Mouse (Mus musculus) lung, embryonic 14.5 days (tissue): ENCODE results near the gene Eral1. TPM values are rescaled to one million over a fixed set of nuclear protein-coding genes. Genes with fewer than 3 reads are reported as not detected.
A peak's percentile ranks its signal among the peaks of the same experiment; 100 is the strongest.

Experiments used
- ATAC-seq: fragments of 200-750 bp; cut with Nextera tagmentation; 2 replicates; pipeline ENCODE4 v1.8.0; 2017; ENCODE audit warnings: mild to moderate bottlenecking, moderate TSS enrichment, moderate library complexity; ENCODE audit not compliant: insufficient read depth
- DNase-seq: peaks from one replicate; pipeline ENCODE4 v3.0.0-alpha.2; 2015
- H3K27ac ChIP-seq: fragments of 300-500 bp; sonication (generic); 2 replicates; pipeline ENCODE4 v1.5.1; 2014; ENCODE audit warnings: low read depth, mild to moderate bottlenecking, moderate library complexity
- H3K27me3 ChIP-seq: fragments of 300-500 bp; sonication (generic); 2 replicates; pipeline ENCODE4 v1.6.1; 2014; ENCODE audit warnings: low read length, control low read depth; ENCODE audit not compliant: insufficient read depth
- H3K36me3 ChIP-seq: fragments of 300-500 bp; sonication (generic); 2 replicates; pipeline ENCODE4 v1.6.1; 2014; ENCODE audit warnings: control low read depth; ENCODE audit not compliant: insufficient read depth
- H3K4me1 ChIP-seq: fragments of 300-500 bp; sonication (generic); 2 replicates; pipeline ENCODE4 v1.6.1; 2014; ENCODE audit warnings: antibody characterized with exemption, control low read depth; ENCODE audit not compliant: insufficient read depth
- H3K4me2 ChIP-seq: fragments of 300-500 bp; sonication (generic); 2 replicates; pipeline ENCODE4 v1.6.1; 2014; ENCODE audit warnings: mild to moderate bottlenecking
- H3K4me3 ChIP-seq: fragments of 300-500 bp; sonication (generic); 2 replicates; pipeline ENCODE4 v1.5.1; 2014; ENCODE audit warnings: low read depth, low read length
- H3K9ac ChIP-seq: fragments of 300-500 bp; sonication (generic); 2 replicates; pipeline ENCODE4 v1.6.1; 2014
- H3K9me3 ChIP-seq: fragments of 300-500 bp; sonication (generic); 2 replicates; pipeline ENCODE4 v1.6.1; 2016; ENCODE audit warnings: low read depth, low read length, control low read depth
- CTCF ChIP-seq: IDR thresholded peaks from 2 replicates; pipeline ENCODE4 v1.5.1; 2016; ENCODE audit warnings: antibody characterized with exemption, low read depth
- WGBS: fragments of 180-500 bp; shearing (Covaris S2); extraction: QIAGEN DNeasy Blood & Tissue Kit; methylation state at CpG from one replicate; pipeline ENCODE4 v1.1.7; 2014; 5-methylcytosine and 5-hydroxymethylcytosine counted together
- polyA plus RNA-seq: library from polyadenylated mRNA; unstranded; fragments of >200 nt; fragmentation: Nextera tagmentation; extraction: Ambion mirVana; gene quantifications from 2 replicates; pipeline ENCODE4 v1.2.1, GENCODE M21; 2014

Gene Eral1
- polyA plus RNA-seq: 37.5 and 38.5 TPM in 2 replicates

- Histone ChIP-seq H3K9ac (peak within 1 kb of the TSS; percentile 74), H3K4me1 (peaks cover 2% of the 10 kb centered on the region; the same call in 1 of the 2 replicates), H3K36me3 (peaks cover 25% of the 10 kb centered on the region), H3K27me3 (no peaks in the 10 kb centered on the region), H3K27ac (0 out of 2 replicates have a peak within 1 kb of the TSS, but pooled peaks have one; percentile 32), H3K9me3 (no peaks in the 10 kb centered on the region), H3K4me3 (peak within 1 kb of the TSS; percentile 93), H3K4me2 (peak within 1 kb of the TSS; percentile 86)
- 2% methylated on average over 42 of the region's 42 CpGs for WGBS
- no peak for TF ChIP-seq CTCF
- DNase-seq: peak; percentile 95
- peak; percentile 98 for ATAC-seq
Observed at GRCm38 (mm10) chr11:78079961-78080921, at the start of gene Eral1. Eral1 (minus strand) TSS chr11:78080383.

DNA sequence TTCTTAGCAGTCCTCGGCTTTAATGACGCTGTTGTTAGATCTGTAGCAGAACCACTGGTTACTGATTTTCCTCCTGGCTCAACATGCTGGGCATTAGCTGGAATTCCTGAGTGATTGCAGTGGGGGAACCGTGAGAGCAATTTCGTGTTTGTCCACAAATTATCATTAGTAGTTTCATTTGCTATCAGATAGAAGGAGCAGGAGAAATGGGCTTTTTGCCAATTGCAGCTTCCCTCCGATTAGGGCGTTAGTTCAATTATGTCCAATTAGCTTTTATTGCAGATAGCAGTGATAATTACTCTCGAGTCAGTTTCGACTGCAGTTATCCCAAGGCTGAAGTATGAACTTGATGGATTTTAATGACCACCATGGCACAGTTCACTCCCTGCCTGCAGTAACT, 49.3 kb upstream of the Eral1 start:
- Histone ChIP-seq H3K27ac (no peak overlapping the region), H3K36me3 (peaks cover 4% of the 10 kb centered on the region; the same call in 1 of the 2 replicates), H3K9ac (no peak overlapping the region), H3K4me3 (no peak overlapping the region), H3K4me2 (no peak overlapping the region), H3K9me3 (no peaks in the 10 kb centered on the region), H3K4me1 (no peaks in the 10 kb centered on the region), H3K27me3 (no peaks in the 10 kb centered on the region)
- 78% methylated on average over 8 of the region's 8 CpGs for WGBS
- no peak for TF ChIP-seq CTCF
- ATAC-seq (no peak), DNase-seq (no peak)

GRCm38 (mm10) chr11:78126739-78127138, 46.6 kb upstream of the Eral1 start:
- no peak overlapping the region for H3K4me2 ChIP-seq
- H3K27ac ChIP-seq: no peak overlapping the region
- DNase-seq: no peak
- TF ChIP-seq CTCF: no peak
- no peaks in the 10 kb centered on the region for H3K9me3 ChIP-seq
- H3K36me3 ChIP-seq: peaks cover 4% of the 10 kb centered on the region; the same call in 1 of the 2 replicates
- ATAC-seq: no peak
- no peak overlapping the region for H3K9ac ChIP-seq
- H3K4me1 ChIP-seq: no peaks in the 10 kb centered on the region
- 80% methylated on average over 4 of the region's 4 CpGs for WGBS
- no peaks in the 10 kb centered on the region for H3K27me3 ChIP-seq
- H3K4me3 ChIP-seq: no peak overlapping the region

DNA sequence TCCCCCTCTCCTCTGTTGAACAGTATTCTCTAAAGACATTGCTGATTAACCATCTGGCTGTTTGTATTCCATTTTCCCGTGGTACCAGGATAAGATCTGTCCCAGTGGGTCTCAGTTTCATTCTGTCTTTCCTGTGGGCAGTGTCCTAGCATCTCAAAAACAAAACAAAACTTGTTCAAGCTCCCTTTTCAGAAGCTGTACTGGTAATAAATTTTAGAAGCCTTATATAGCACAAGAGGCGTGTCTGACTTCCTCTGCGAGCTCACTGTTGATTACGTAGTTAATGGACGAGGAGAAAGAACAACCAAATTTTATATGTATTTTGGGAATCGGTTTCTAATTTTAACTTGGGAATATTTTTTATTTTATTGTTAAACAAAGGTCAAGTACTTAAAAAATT, 45.5 kb upstream of the Eral1 start:
- no peak for TF ChIP-seq CTCF
- Histone ChIP-seq H3K4me3 (no peak overlapping the region), H3K27me3 (no peaks in the 10 kb centered on the region), H3K9ac (no peak overlapping the region), H3K4me1 (0 out of 2 replicates have a peak, but pooled peaks cover 5% of the 10 kb centered on the region), H3K36me3 (no peaks in the 10 kb centered on the region), H3K9me3 (no peaks in the 10 kb centered on the region), H3K4me2 (no peak overlapping the region), H3K27ac (0 out of 2 replicates have a peak overlapping the region, but pooled peaks have one; percentile 27)
- DNase-seq (no peak), ATAC-seq (no peak)
- WGBS: 66% methylated on average over 6 of the region's 6 CpGs

DNA sequence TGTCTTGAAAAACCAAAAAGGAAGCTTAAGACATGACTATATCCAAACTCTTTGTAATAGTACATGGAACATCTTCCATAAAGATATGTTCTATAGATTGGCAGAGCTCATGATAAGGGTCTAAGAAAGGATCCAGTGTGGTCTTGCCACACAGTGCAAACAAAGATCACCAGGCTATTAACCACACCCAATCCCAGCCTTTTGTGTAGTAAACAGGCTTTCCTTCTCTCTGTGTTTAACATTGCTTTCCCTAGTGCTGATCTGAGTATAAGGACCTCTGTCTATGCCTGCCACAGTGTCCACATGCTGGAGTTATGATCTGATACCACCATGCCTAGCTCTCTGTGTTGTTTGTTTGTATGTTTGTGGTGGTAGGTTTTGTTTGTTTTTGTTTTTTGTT, 43.6 kb upstream of the Eral1 start:
- no peak for TF ChIP-seq CTCF
- H3K27me3 ChIP-seq: no peaks in the 10 kb centered on the region
- ATAC-seq (no peak), DNase-seq (no peak)
- no peaks in the 10 kb centered on the region for H3K9me3 ChIP-seq
- H3K36me3 ChIP-seq: no peaks in the 10 kb centered on the region
- 0 out of 2 replicates have a peak, but pooled peaks cover 5% of the 10 kb centered on the region for H3K4me1 ChIP-seq
- no peak overlapping the region for H3K27ac ChIP-seq
- H3K4me2 ChIP-seq: no peak overlapping the region
- no peak overlapping the region for H3K9ac ChIP-seq
- no peak overlapping the region for H3K4me3 ChIP-seq

DNA sequence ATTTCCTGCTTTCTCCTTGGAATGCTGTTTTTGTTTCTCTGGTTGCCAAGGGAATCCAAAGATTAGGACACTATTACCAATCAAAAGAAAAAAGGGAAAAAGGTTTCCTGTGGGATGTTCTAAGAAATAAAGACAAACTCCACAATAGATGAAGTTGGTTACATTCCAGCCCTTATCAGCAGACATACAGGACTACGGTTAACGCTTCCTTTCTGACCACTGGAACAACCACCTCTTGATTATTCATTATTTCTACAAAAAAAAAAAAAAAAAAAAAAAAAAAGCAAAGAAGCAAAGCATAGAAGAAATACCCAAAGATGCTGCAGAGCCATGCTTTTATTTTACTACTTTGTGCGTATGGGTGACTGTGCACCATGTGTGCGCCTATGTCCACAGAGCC, 42.6 kb upstream of the Eral1 start:
- 80% methylated on average over 4 of the region's 4 CpGs for WGBS
- H3K9ac ChIP-seq: no peak overlapping the region
- no peaks in the 10 kb centered on the region for H3K27me3 ChIP-seq
- DNase-seq: no peak
- 0 out of 2 replicates have a peak, but pooled peaks cover 5% of the 10 kb centered on the region for H3K4me1 ChIP-seq
- H3K36me3 ChIP-seq: no peaks in the 10 kb centered on the region
- no peak overlapping the region for H3K4me2 ChIP-seq
- no peak overlapping the region for H3K27ac ChIP-seq
- ATAC-seq: no peak
- H3K4me3 ChIP-seq: no peak overlapping the region
- TF ChIP-seq CTCF: no peak
- H3K9me3 ChIP-seq: no peaks in the 10 kb centered on the region

- H3K27ac ChIP-seq: no peak overlapping the region
- no peak for TF ChIP-seq CTCF
- no peaks in the 10 kb centered on the region for H3K9me3 ChIP-seq
- no peaks in the 10 kb centered on the region for H3K36me3 ChIP-seq
- no peaks in the 10 kb centered on the region for H3K27me3 ChIP-seq
- WGBS: 34% methylated on average over 5 of the region's 5 CpGs
- no peak overlapping the region for H3K4me3 ChIP-seq
- H3K4me2 ChIP-seq: no peak overlapping the region
- ATAC-seq (no peak), DNase-seq (peak; percentile 76)
- H3K9ac ChIP-seq: no peak overlapping the region
- H3K4me1 ChIP-seq: peaks cover 5% of the 10 kb centered on the region; the same call in 1 of the 2 replicates
Observed at GRCm38 (mm10) chr11:78121176-78121575, 41.0 kb upstream of the Eral1 start.
